ENCODE assay signal across 16 mouse cellular contexts in genomic region chr1:160238852-160239443, GRCm38 (mm10).
"Had no signal": no experiment of that assay in that cellular context is flagged by ENCODE, and none has a peak within 500 bp of the region (broad histone marks: within the 10 kb centered on the region; RNA-seq: fewer than 3 reads in every experiment).

No protein-coding gene starts in this region.

- H3K27me3 ChIP-seq: neural tube, embryonic 12.5 days; neural tube, embryonic 13.5 days; neural tube, embryonic 15.5 days; stomach, embryonic 15.5 days had no signal

- H3K4me1 ChIP-seq: neural tube, embryonic 12.5 days; neural tube, embryonic 13.5 days; neural tube, embryonic 15.5 days; stomach, embryonic 15.5 days had no signal

- H3K36me3 ChIP-seq: neural tube, embryonic 12.5 days had no signal

- H3K4me2 ChIP-seq: neural tube, embryonic 12.5 days; neural tube, embryonic 13.5 days; neural tube, embryonic 15.5 days; stomach, embryonic 15.5 days had no signal

- H3K27ac ChIP-seq: neural tube, embryonic 12.5 days; neural tube, embryonic 13.5 days; neural tube, embryonic 15.5 days; stomach, embryonic 15.5 days; stomach, postnatal 0 days had no signal

- DNase-seq: retina, postnatal 1 day; right cerebral cortex, adult 18-20 months; right cerebral cortex, postnatal 14 days; right cerebral cortex, postnatal 25 days; right cerebral cortex, postnatal 4 days; spleen, adult 18-20 months; thymus, adult 2 months; thymus, postnatal 14 days; thymus, postnatal 25 days; thymus, postnatal 36 days; thymus, postnatal 4 days had no signal

- H3K9ac ChIP-seq: neural tube, embryonic 12.5 days; neural tube, embryonic 13.5 days; neural tube, embryonic 15.5 days; stomach, embryonic 15.5 days had no signal

- H3K9me3 ChIP-seq: neural tube, embryonic 12.5 days; neural tube, embryonic 13.5 days; neural tube, embryonic 15.5 days; stomach, embryonic 15.5 days had no signal

- H3K4me3 ChIP-seq: neural tube, embryonic 12.5 days; neural tube, embryonic 13.5 days; neural tube, embryonic 15.5 days; stomach, embryonic 15.5 days had no signal
